Mouse (Mus musculus) liver, embryonic 14.5 days (tissue): Measurements from ENCODE around the gene Wdr24.

Experiments used
- CTCF ChIP-seq: IDR thresholded peaks from 2 replicates; pipeline ENCODE4 v1.5.1; 2016; ENCODE audit warnings: antibody characterized with exemption, low read depth, control low read depth
- EP300 ChIP-seq: IDR thresholded peaks from 2 replicates; pipeline ENCODE4 v1.6.1; 2016; ENCODE audit warnings: antibody characterized with exemption, low read depth

GRCm38 (mm10) chr17:25863681-25864080, 40.3 kb downstream of the Wdr24 start:
- TF ChIP-seq EP300 (no peak), CTCF (no peak)
